Mouse (Mus musculus) CH12.LX (cell line): Measurements from ENCODE around the gene Chm. TPM values are rescaled to one million over a fixed set of nuclear protein-coding genes. Genes with fewer than 3 reads are reported as not detected.

ENCODE experiments used
- DNase-seq: peaks from one replicate; pipeline ENCODE4 v3.0.0-alpha.2; 2013; ENCODE audit errors: extremely low read depth
- H3K27ac ChIP-seq: 2 replicates; pipeline ENCODE4 v1.5.1; 2012; ENCODE audit warnings: low read depth, mild to moderate bottlenecking, control low read depth, moderate library complexity; ENCODE audit not compliant: insufficient read depth
- H3K27me3 ChIP-seq: replicated peaks from 2 replicates; pipeline ENCODE3; 2012; ENCODE audit warnings: inconsistent platforms
- H3K36me3 ChIP-seq, 2 experiments: replicated peaks in 1 of 2; 2 replicates each; pipeline versions ENCODE3 to v1.6.1; 2012; ENCODE audit warnings: inconsistent platforms in 1 of 2, low read length in 1 of 2, mild to moderate bottlenecking in 1 of 2, mixed read lengths in 1 of 2, moderate library complexity in 1 of 2; ENCODE audit not compliant: control insufficient read depth in 1 of 2, insufficient read depth in 1 of 2
- H3K4me1 ChIP-seq, 2 experiments: 2 replicates each; pipeline ENCODE4 v1.6.1; 2012; ENCODE audit warnings: inconsistent platforms in 1 of 2, moderate library complexity in 1 of 2; ENCODE audit not compliant: insufficient read depth in 2 of 2, control insufficient read depth in 1 of 2
- H3K4me2 ChIP-seq: 2 replicates; pipeline ENCODE4 v1.6.1; 2012; ENCODE audit warnings: low read depth, mild to moderate bottlenecking, control low read depth; ENCODE audit not compliant: poor library complexity, insufficient read depth, severe bottlenecking
- H3K4me3 ChIP-seq, 3 experiments: fragments of 150-350 bp in 1 of 3; sonication (generic) in 1 of 3; replicated peaks in 1 of 3; 2 replicates each; pipeline versions ENCODE3 to v1.5.1; 2011 to 2012; ENCODE audit warnings: low read depth in 2 of 3, low read length in 2 of 3, mild to moderate bottlenecking in 2 of 3, moderate library complexity in 2 of 3, control low read depth in 1 of 3, improper control_type of control experiment in 1 of 3, inconsistent platforms in 1 of 3, mixed read lengths in 1 of 3; ENCODE audit not compliant: poor library complexity in 1 of 3
- H3K79me2 ChIP-seq: replicated peaks from 2 replicates; pipeline ENCODE4 v1.6.1; 2012; ENCODE audit warnings: mild to moderate bottlenecking, moderate library complexity; ENCODE audit not compliant: control insufficient read depth, poor library complexity, insufficient read depth, severe bottlenecking; ENCODE audit errors: extremely low read depth
- H3K9ac ChIP-seq: 2 replicates; pipeline ENCODE4 v1.6.1; 2012; ENCODE audit warnings: low read depth, mild to moderate bottlenecking, control low read depth, moderate library complexity; ENCODE audit not compliant: insufficient read depth
- H3K9me3 ChIP-seq: replicated peaks from 2 replicates; pipeline ENCODE3; 2012; ENCODE audit warnings: low read length, inconsistent platforms, mixed read lengths
- BHLHE40 ChIP-seq: IDR thresholded peaks from 2 replicates; pipeline ENCODE4 v1.6.1; 2011; ENCODE audit warnings: mild to moderate bottlenecking, low read depth, low read length, improper control_type of control experiment
- CHD1 ChIP-seq: IDR thresholded peaks from 2 replicates; pipeline ENCODE4 v1.6.1; 2012; ENCODE audit warnings: low read depth, low read length, improper control_type of control experiment, inconsistent platforms
- CTCF ChIP-seq, 2 experiments: IDR thresholded peaks in 1 of 2; conservative IDR thresholded peaks in 1 of 2; 2 replicates each; pipeline ENCODE4 v1.5.1; 2011 to 2012; ENCODE audit warnings: low read depth in 2 of 2, low read length in 2 of 2, improper control_type of control experiment in 1 of 2, inconsistent platforms in 1 of 2, mild to moderate bottlenecking in 1 of 2, moderate library complexity in 1 of 2
- ETS1 ChIP-seq: conservative IDR thresholded peaks from 2 replicates; pipeline ENCODE4 v1.6.1; 2012; ENCODE audit warnings: low read depth, mild to moderate bottlenecking, inconsistent platforms, low read length, improper control_type of control experiment, moderate library complexity
- GABPA ChIP-seq: IDR thresholded peaks from 2 replicates; pipeline ENCODE4 v1.6.1; 2012; ENCODE audit warnings: low read depth, low read length, improper control_type of control experiment, inconsistent platforms; ENCODE audit not compliant: insufficient replicate concordance
- IRF4 ChIP-seq: IDR thresholded peaks from 2 replicates; pipeline ENCODE4 v1.6.1; 2014; ENCODE audit warnings: low read depth, mild to moderate bottlenecking, inconsistent platforms, low read length, improper control_type of control experiment
- MAX ChIP-seq: IDR thresholded peaks from 2 replicates; pipeline ENCODE4 v1.6.1; 2011; ENCODE audit warnings: low read length, improper control_type of control experiment
- MXI1 ChIP-seq: IDR thresholded peaks from 2 replicates; pipeline ENCODE4 v1.6.1; 2011; ENCODE audit warnings: mild to moderate bottlenecking, low read depth, low read length, improper control_type of control experiment
- NELFE ChIP-seq: IDR thresholded peaks from 2 replicates; pipeline ENCODE4 v1.6.1; 2011; ENCODE audit warnings: low read depth, low read length, improper control_type of control experiment
- NRF1 ChIP-seq: IDR thresholded peaks from 2 replicates; pipeline ENCODE4 v1.6.1; 2014; ENCODE audit warnings: low read depth, mild to moderate bottlenecking, inconsistent platforms, low read length, improper control_type of control experiment, moderate library complexity
- TCF12 ChIP-seq: IDR thresholded peaks from 2 replicates; pipeline ENCODE4 v1.6.1; 2014; ENCODE audit warnings: low read depth, mild to moderate bottlenecking, inconsistent platforms, low read length, improper control_type of control experiment
- UBTF ChIP-seq: IDR thresholded peaks from 2 replicates; pipeline ENCODE4 v1.6.1; 2012; ENCODE audit warnings: low read depth, mild to moderate bottlenecking, inconsistent platforms, low read length, improper control_type of control experiment, moderate library complexity
- USF1 ChIP-seq: IDR thresholded peaks from 2 replicates; pipeline ENCODE4 v1.6.1; 2014; ENCODE audit warnings: low read depth, mild to moderate bottlenecking, inconsistent platforms, low read length, improper control_type of control experiment
- ZKSCAN1 ChIP-seq: IDR thresholded peaks from 2 replicates; pipeline ENCODE4 v1.6.1; 2012; ENCODE audit warnings: low read depth, inconsistent platforms, low read length, improper control_type of control experiment, borderline replicate concordance
- ZMIZ1 ChIP-seq: IDR thresholded peaks from 2 replicates; pipeline ENCODE4 v1.6.1; 2012; ENCODE audit warnings: low read depth, mild to moderate bottlenecking, inconsistent platforms, low read length, improper control_type of control experiment
- ZNF384 ChIP-seq: IDR thresholded peaks from 2 replicates; pipeline ENCODE4 v1.6.1; 2012; ENCODE audit warnings: low read depth, low read length, improper control_type of control experiment, inconsistent platforms
- dilution Hi-C: fragments of 300-500 bp; cut with MboI; formaldehyde crosslinking; loops from 2 replicates; pipeline ENCODE4 v1.14.3; 2020; ENCODE audit warnings: low sequenced_read_pairs; ENCODE audit not compliant: extremely low pct_unique_long_range_greater_than_20kb, extremely low pct_ligation_motif_present
- in situ Hi-C: fragments of 300-500 bp; cut with MboI; formaldehyde crosslinking; loops from 3 replicates; pipeline ENCODE4 v1.14.3; 2019; ENCODE audit warnings: low sequenced_read_pairs, low pct_ligation_motif_present, low pct_unique_long_range_greater_than_20kb, mixed read lengths
- polyA plus RNA-seq: library from polyadenylated mRNA; unstranded; fragments of >175 nt; gene quantifications from 2 replicates; pipeline ENCODE4 v1.2.1, GENCODE M21; 2012; ENCODE audit warnings: low read depth; ENCODE audit not compliant: insufficient read length
- total RNA-seq, 2 experiments: library from RNA; depleted of rRNA; stranded (reverse); fragments of 300-350 nt in 1 of 2; fragments of >200 nt in 1 of 2; gene quantifications; 2 replicates each; pipeline ENCODE4 v1.2.3; 2012 to 2014

Gene Chm
- total and polyA plus RNA-seq, 3 experiments: 7.0 to 25.7 (median 12.5) TPM

GRCm38 (mm10) chrX:113160268-113160860 lies 25.0 kb downstream of the Chm start:
- no peak overlapping the region for H3K4me2 ChIP-seq
- in situ Hi-C loops (no loop called here), dilution Hi-C loops (no loop called here)
- peaks cover 3 to 4% of the 10 kb centered on the region in 2 experiments for H3K36me3 ChIP-seq
- no peak overlapping the region for H3K4me3 ChIP-seq
- TF ChIP-seq ZNF384 (peak; percentile 14), ZMIZ1 (no peak)
- H3K27ac ChIP-seq: no peak overlapping the region
- H3K27me3 ChIP-seq: no peaks in the 10 kb centered on the region
- no peaks in the 10 kb centered on the region for H3K9me3 ChIP-seq
- H3K79me2 ChIP-seq: no peaks in the 10 kb centered on the region
- no peak overlapping the region for H3K9ac ChIP-seq
- no peaks in the 10 kb centered on the region for H3K4me1 ChIP-seq
- no peak for DNase-seq

DNA sequence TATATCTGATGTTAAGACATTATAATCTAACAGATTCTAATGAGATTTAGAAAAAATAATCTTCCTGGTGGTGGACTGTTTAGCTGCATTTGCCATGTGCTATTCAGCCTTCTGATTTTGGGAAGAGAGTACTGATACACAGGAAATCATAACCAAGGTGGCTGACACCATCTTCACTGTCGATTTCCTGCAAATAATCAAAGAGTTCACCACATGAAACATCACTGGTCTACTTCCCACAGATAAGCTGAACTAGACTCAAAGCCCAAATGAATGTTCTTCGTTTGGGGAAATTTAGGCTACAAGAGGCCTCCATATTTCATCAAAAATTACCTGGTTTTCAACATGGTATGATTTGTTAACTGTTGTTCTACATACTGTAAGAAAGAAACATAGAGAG lies 101.1 kb downstream of the Chm start:
- Histone ChIP-seq H3K27ac (no peak overlapping the region), H3K9me3 (no peaks in the 10 kb centered on the region), H3K4me3 (no peak overlapping the region), H3K27me3 (no peaks in the 10 kb centered on the region), H3K79me2 (no peaks in the 10 kb centered on the region), H3K4me1 (no peaks in the 10 kb centered on the region), H3K36me3 (no peaks in the 10 kb centered on the region), H3K9ac (no peak overlapping the region), H3K4me2 (no peak overlapping the region)
- in situ Hi-C loops: no loop called here
- TF ChIP-seq CHD1: no peak
- TF ChIP-seq NRF1: no peak
- no peak for TF ChIP-seq IRF4
- no peak for TF ChIP-seq MXI1
- no peak for TF ChIP-seq ETS1
- TF ChIP-seq GABPA: no peak
- TF ChIP-seq ZKSCAN1: no peak
- no peak for TF ChIP-seq MAX
- TF ChIP-seq TCF12: no peak
- no peak for TF ChIP-seq NELFE
- TF ChIP-seq BHLHE40: no peak
- TF ChIP-seq ZMIZ1: no peak
- TF ChIP-seq CTCF (conservative IDR thresholded peaks at IDR 0.05 in 1 of 2, IDR thresholded peaks at IDR 0.05 in 1 of 2; ENCODE audit: low read depth in 2 of 2, low read length in 2 of 2): no peak
- TF ChIP-seq USF1: no peak
- TF ChIP-seq UBTF: no peak
- no peak for DNase-seq
- dilution Hi-C loops: no loop called here
